Comparison of ENCODE assay signal across 14 mouse cellular contexts in the genomic region with DNA sequence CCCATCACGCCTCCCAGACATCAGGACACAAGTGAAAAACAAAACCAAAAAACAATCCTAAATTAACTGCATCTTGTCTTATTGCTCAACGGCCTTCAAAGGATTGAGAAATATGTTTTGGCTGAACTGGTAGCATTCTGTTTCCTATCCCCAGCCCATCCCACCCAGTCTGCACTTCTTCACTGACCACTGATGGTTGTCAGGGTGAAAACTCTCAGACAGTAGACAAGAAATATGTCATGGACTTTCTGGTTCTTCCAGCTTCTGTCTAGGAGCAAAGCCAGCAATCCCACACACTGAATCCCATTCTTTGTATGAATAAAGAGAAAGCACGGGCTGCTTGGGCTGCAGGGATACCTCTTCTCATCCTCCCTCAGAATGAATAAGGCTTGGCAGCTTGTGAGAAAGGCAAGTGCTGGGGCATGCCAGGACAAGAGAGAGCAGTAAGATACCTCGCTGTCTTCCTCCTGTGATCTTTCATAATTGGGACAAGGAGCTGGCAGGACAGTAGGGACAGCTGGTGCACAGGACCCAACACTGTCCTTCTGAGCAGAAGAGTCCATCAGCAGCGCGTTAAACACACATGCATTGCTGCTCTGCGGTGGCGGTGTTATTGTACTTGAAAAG.
DNase-seq lines count a peak whose midpoint lies in the region; ATAC-seq and TF ChIP-seq lines count a peak whose summit lies in the region.
"Had no signal": no experiment of that assay in that cellular context is flagged by ENCODE, and none has a peak within 500 bp of the region (broad histone marks: within the 10 kb centered on the region; RNA-seq: fewer than 3 reads in every experiment).

No protein-coding gene starts in this region.

- TF ChIP-seq CTCF in layer of hippocampus, adult 2 months (conservative IDR thresholded peaks at IDR 0.05), result no peak

- 84% methylated on average over 8 of the region's 8 CpGs for WGBS in heart, embryonic 10.5 days

- H3K27ac ChIP-seq in layer of hippocampus, adult 2 months, result no peak overlapping the region
- H3K27ac ChIP-seq in heart, embryonic 10.5 days, result no peak overlapping the region
- H3K27ac ChIP-seq: embryonic facial prominence, embryonic 13.5 days; heart, embryonic 15.5 days; limb, embryonic 12.5 days had no signal

- intact Hi-C loops in left cerebral cortex, postnatal 25 days (cut with DNase I), result no loop called here

- no peaks in the 10 kb centered on the region for H3K36me3 ChIP-seq in heart, embryonic 10.5 days
- H3K36me3 ChIP-seq: embryonic facial prominence, embryonic 13.5 days; heart, embryonic 15.5 days; limb, embryonic 12.5 days had no signal

- H3K9me3 ChIP-seq in heart, embryonic 10.5 days, result no peaks in the 10 kb centered on the region
- H3K9me3 ChIP-seq: embryonic facial prominence, embryonic 13.5 days; heart, embryonic 15.5 days; limb, embryonic 12.5 days had no signal

- peak; percentile 6 to 12 for DNase-seq in layer of hippocampus, postnatal 10 days (ENCODE audit: low spot score in 2 of 2)
- no peak for DNase-seq in layer of hippocampus, adult 2 months (ENCODE audit: low spot score in 2 of 2)
- peak; percentile 8 for DNase-seq in cerebellum, adult 8-10 months
- peak; percentile 8 to 76 for DNase-seq in left cerebral cortex, postnatal 25 days (ENCODE audit: low spot score in 2 of 2)
- DNase-seq in lung, postnatal 4 days, result peak; percentile 4 to 52
- no peak for DNase-seq in heart, embryonic 10.5 days (ENCODE audit: low spot score)
- DNase-seq in spleen, adult 18-20 months, result no peak
- DNase-seq: kidney, postnatal 25 days had no signal

- no peak for ATAC-seq in monocyte, adult 5-6 weeks (replicated peaks; ENCODE audit: insufficient number of reproducible peaks, low FRiP score, low TSS enrichment, poor library complexity, severe bottlenecking)

- H3K27me3 ChIP-seq in heart, embryonic 10.5 days (ENCODE audit: insufficient read depth, poor library complexity, severe bottlenecking), result no peaks in the 10 kb centered on the region
- H3K27me3 ChIP-seq: CH12.LX; embryonic facial prominence, embryonic 13.5 days; heart, embryonic 15.5 days; limb, embryonic 12.5 days had no signal

- H3K4me3 ChIP-seq in layer of hippocampus, adult 2 months, result no peak overlapping the region
- H3K4me3 ChIP-seq in heart, embryonic 10.5 days, result no peak overlapping the region
- H3K4me3 ChIP-seq: embryonic facial prominence, embryonic 13.5 days; heart, embryonic 15.5 days; limb, embryonic 12.5 days; myocyte had no signal

- no peaks in the 10 kb centered on the region for H3K4me1 ChIP-seq in heart, embryonic 10.5 days
- H3K4me1 ChIP-seq: embryonic facial prominence, embryonic 13.5 days; heart, embryonic 15.5 days; limb, embryonic 12.5 days had no signal

Comparison
In these comparisons a context has a peak if more than half of its experiments do, and no peak if none do; other contexts are left out.
1. DNase-seq: peak in layer of hippocampus, postnatal 10 days (2 of 2), cerebellum, adult 8-10 months (single experiment), left cerebral cortex, postnatal 25 days (2 of 2) and lung, postnatal 4 days (2 of 2); none in layer of hippocampus, adult 2 months (0 of 2), heart, embryonic 10.5 days (single experiment) and spleen, adult 18-20 months (0 of 2).